Mouse (Mus musculus) limb, embryonic 15.5 days (tissue): ENCODE data around the gene Cd38. TPM values are rescaled to one million over a fixed set of nuclear protein-coding genes. Genes with fewer than 3 reads are reported as not detected.
"Not testable (repeated sequence)": the region's sequence is repeated elsewhere in the genome, so short reads cannot be mapped to it uniquely, and the experiment has no call there.

Source experiments
- ATAC-seq: fragments of 200-750 bp; cut with Nextera tagmentation; 2 replicates; pipeline ENCODE4 v1.8.0; 2017; ENCODE audit warnings: low read depth, moderate TSS enrichment; ENCODE audit not compliant: insufficient number of reproducible peaks, low FRiP score, low TSS enrichment
- H3K27ac ChIP-seq: fragments of 300-500 bp; sonication (generic); 2 replicates; pipeline ENCODE4 v1.5.1; 2015; ENCODE audit warnings: moderate library complexity, mild to moderate bottlenecking, inconsistent platforms
- H3K27me3 ChIP-seq: fragments of 300-500 bp; sonication (generic); 2 replicates; pipeline ENCODE4 v1.6.1; 2015; ENCODE audit warnings: inconsistent platforms
- H3K36me3 ChIP-seq: fragments of 300-500 bp; sonication (generic); 2 replicates; pipeline ENCODE4 v1.6.1; 2015; ENCODE audit warnings: inconsistent platforms
- H3K4me1 ChIP-seq: fragments of 300-500 bp; sonication (generic); 2 replicates; pipeline ENCODE4 v1.6.1; 2015; ENCODE audit warnings: inconsistent platforms
- H3K4me2 ChIP-seq: fragments of 300-500 bp; sonication (generic); 2 replicates; pipeline ENCODE4 v1.6.1; 2015; ENCODE audit warnings: mild to moderate bottlenecking, inconsistent platforms
- H3K4me3 ChIP-seq: fragments of 300-500 bp; sonication (generic); 2 replicates; pipeline ENCODE4 v1.5.1; 2015; ENCODE audit warnings: mild to moderate bottlenecking, inconsistent platforms
- H3K9ac ChIP-seq: fragments of 300-500 bp; sonication (generic); 2 replicates; pipeline ENCODE4 v1.6.1; 2015; ENCODE audit warnings: inconsistent platforms
- H3K9me3 ChIP-seq: fragments of 300-500 bp; sonication (generic); 2 replicates; pipeline ENCODE4 v1.6.1; 2016; ENCODE audit warnings: inconsistent platforms
- WGBS: fragments of 180-500 bp; shearing (Covaris S2); methylation state at CpG from one replicate; pipeline ENCODE4 v1.1.7; 2015; 5-methylcytosine and 5-hydroxymethylcytosine counted together
- polyA plus RNA-seq: library from polyadenylated mRNA; unstranded; fragments of >200 nt; fragmentation: Nextera tagmentation; extraction: Ambion mirVana; gene quantifications from 2 replicates; pipeline ENCODE4 v1.2.1, GENCODE M21; 2015

Gene Cd38
- polyA plus RNA-seq, 1 experiment from 2014 or later = 7.2 TPM

DNA sequence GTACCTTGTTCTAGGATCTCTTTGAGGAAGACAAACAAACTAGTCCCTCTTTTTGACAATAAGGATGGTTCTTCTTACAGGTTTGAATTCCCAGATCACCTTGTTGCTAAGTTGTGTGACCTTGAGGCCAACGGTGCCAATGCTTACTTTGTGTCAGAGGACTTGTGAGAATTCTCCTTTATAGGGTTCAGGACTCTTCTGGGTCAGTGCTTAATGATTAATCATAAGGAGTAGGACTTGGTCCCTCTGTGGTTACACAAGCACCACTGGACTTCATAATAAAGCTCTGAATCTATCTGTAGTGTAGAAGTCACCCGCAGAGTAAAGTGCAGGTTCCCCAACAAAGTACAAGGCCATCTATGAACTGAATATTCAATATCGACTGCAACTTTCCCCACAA, 36.3 kb downstream of the Cd38 start:
- ATAC-seq = no peak
- 89% methylated on average over 3 of the region's 3 CpGs for WGBS
- Histone ChIP-seq H3K27me3 (no peaks in the 10 kb centered on the region), H3K36me3 (no peaks in the 10 kb centered on the region), H3K9ac (no peak overlapping the region), H3K4me1 (no peaks in the 10 kb centered on the region), H3K9me3 (no peaks in the 10 kb centered on the region), H3K4me2 (no peak overlapping the region), H3K27ac (no peak overlapping the region), H3K4me3 (no peak overlapping the region)

DNA sequence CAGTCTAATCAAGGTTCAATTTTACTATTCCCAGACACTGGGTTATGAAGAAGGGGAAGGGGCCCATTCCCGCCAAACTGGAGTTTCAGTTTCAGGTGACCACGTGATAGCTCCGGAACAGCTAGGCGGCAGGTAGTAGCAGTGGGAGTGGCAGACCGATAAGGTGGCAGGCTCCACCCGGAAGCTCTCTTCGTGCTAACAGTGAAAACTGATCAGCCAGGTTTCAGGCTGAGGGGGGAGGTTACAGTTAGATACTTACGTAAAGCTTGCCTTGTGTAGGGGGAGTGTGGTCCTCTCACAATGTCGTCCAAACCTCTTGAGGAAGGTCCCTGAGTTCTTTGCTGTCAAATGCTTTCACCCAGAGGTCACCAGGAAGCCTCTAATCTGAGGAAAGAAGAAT, 40.9 kb downstream of the Cd38 start:
- H3K36me3 ChIP-seq = no peaks in the 10 kb centered on the region
- H3K4me1 ChIP-seq = no peaks in the 10 kb centered on the region
- no peak overlapping the region for H3K27ac ChIP-seq
- no peaks in the 10 kb centered on the region for H3K9me3 ChIP-seq
- no peak overlapping the region for H3K9ac ChIP-seq
- no peak overlapping the region for H3K4me3 ChIP-seq
- no peaks in the 10 kb centered on the region for H3K27me3 ChIP-seq
- H3K4me2 ChIP-seq = no peak overlapping the region
- 55% methylated on average over 9 of the region's 9 CpGs for WGBS
- no peak for ATAC-seq

DNA sequence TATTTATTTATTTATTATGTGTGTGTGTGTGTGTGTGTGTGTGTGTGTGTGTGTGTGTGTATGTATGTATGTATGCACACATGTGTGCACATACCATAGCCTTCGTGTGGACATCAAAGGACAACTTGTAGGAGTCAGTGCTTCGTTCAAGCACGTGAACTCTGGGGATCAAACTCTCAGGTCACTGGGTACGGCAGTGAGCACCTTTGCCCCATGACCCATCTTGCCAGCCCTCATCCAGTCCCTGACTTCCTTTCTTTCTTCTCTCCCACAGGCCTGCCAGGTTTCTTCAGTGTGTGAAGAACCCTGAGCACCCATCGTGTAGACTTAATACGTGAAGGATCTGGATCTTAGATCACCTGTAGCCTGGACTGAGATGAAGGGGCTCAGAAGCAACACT, 41.7 kb downstream of the Cd38 start:
- Histone ChIP-seq H3K27me3 (no peaks in the 10 kb centered on the region), H3K9ac (no peak overlapping the region), H3K4me1 (no peaks in the 10 kb centered on the region), H3K4me3 (no peak overlapping the region), H3K27ac (no peak overlapping the region), H3K36me3 (no peaks in the 10 kb centered on the region), H3K9me3 (no peaks in the 10 kb centered on the region), H3K4me2 (no peak overlapping the region)
- no peak for ATAC-seq
- WGBS = 88% methylated on average over 6 of the region's 6 CpGs

GRCm38 (mm10) chr5:43912844-43913243, 44.5 kb downstream of the Cd38 start, which contains the start of gene Gm7879:
Gene Gm7879, plus strand, starts transcription at chr5:43913144.
- H3K9ac ChIP-seq, H3K4me3 ChIP-seq, H3K9me3 ChIP-seq, H3K27me3 ChIP-seq, H3K36me3 ChIP-seq, H3K4me1 ChIP-seq, H3K27ac ChIP-seq, ATAC-seq, H3K4me2 ChIP-seq: not testable (repeated sequence)
- WGBS = 90% methylated on average over 4 of the region's 4 CpGs

DNA sequence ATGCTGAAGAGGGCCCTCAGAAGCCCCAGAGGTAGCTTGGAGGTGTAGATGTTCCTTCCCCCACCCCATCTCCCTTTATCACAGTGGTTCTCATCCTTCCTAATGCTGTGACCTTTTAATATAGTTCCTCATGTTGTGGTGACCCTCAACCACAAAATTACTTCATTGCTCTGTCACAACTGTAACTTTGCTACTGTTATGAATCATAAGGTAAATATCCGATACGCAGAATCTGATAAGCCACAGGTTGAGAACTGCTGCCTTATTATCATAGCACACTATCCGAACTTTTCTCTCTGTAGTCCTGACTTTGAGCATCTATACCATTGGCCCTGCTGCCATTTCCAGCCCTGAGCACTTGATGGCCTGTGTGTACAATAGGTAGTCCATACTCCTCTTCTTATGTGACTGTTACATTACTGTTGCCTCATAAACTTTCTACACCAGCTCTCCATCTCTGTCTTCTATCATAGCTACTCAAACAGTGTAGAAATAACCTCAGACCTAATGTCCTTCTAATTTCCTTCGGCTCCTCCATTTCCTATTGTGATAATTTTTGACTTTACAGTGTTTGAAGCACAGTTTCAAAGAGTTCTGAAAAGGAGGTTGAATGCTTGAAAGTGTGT, 47.0 kb downstream of the Cd38 start:
- Histone ChIP-seq H3K27me3 (no peaks in the 10 kb centered on the region), H3K4me1 (no peaks in the 10 kb centered on the region), H3K4me3 (no peak overlapping the region), H3K36me3 (no peaks in the 10 kb centered on the region), H3K27ac (no peak overlapping the region), H3K9ac (no peak overlapping the region), H3K4me2 (no peak overlapping the region), H3K9me3 (no peaks in the 10 kb centered on the region)
- WGBS = 89% methylated on average over 4 of the region's 4 CpGs
- ATAC-seq = no peak

GRCm38 (mm10) chr5:43921877-43922276, 53.5 kb downstream of the Cd38 start:
- Histone ChIP-seq H3K9me3 (no peaks in the 10 kb centered on the region), H3K4me2 (no peak overlapping the region), H3K4me3 (no peak overlapping the region), H3K9ac (no peak overlapping the region), H3K36me3 (no peaks in the 10 kb centered on the region), H3K27ac (no peak overlapping the region), H3K27me3 (no peaks in the 10 kb centered on the region), H3K4me1 (no peaks in the 10 kb centered on the region)
- ATAC-seq = no peak
- WGBS = 89% methylated on average over 11 of the region's 11 CpGs

GRCm38 (mm10) chr5:43923933-43924332, 55.6 kb downstream of the Cd38 start:
- H3K27ac ChIP-seq = no peak overlapping the region
- 37% methylated on average over 4 of the region's 4 CpGs for WGBS
- H3K4me3 ChIP-seq = no peak overlapping the region
- no peaks in the 10 kb centered on the region for H3K4me1 ChIP-seq
- no peaks in the 10 kb centered on the region for H3K36me3 ChIP-seq
- H3K9me3 ChIP-seq = no peaks in the 10 kb centered on the region
- H3K4me2 ChIP-seq = no peak overlapping the region
- H3K27me3 ChIP-seq = no peaks in the 10 kb centered on the region
- no peak overlapping the region for H3K9ac ChIP-seq
- no peak for ATAC-seq

- H3K36me3 ChIP-seq = no peaks in the 10 kb centered on the region
- H3K27ac ChIP-seq = no peak overlapping the region
- no peaks in the 10 kb centered on the region for H3K9me3 ChIP-seq
- no peak overlapping the region for H3K4me2 ChIP-seq
- no peak for ATAC-seq
- no peak overlapping the region for H3K9ac ChIP-seq
- no peaks in the 10 kb centered on the region for H3K4me1 ChIP-seq
- no peaks in the 10 kb centered on the region for H3K27me3 ChIP-seq
- H3K4me3 ChIP-seq = no peak overlapping the region
Observed at GRCm38 (mm10) chr5:43927729-43928128, 59.4 kb downstream of the Cd38 start.

GRCm38 (mm10) chr5:43933269-43933668, 64.9 kb downstream of the Cd38 start:
- Histone ChIP-seq H3K9ac (no peak overlapping the region), H3K9me3 (no peaks in the 10 kb centered on the region), H3K27me3 (no peaks in the 10 kb centered on the region), H3K36me3 (no peaks in the 10 kb centered on the region), H3K4me3 (no peak overlapping the region), H3K4me2 (no peak overlapping the region), H3K4me1 (no peaks in the 10 kb centered on the region), H3K27ac (no peak overlapping the region)
- ATAC-seq = no peak
- WGBS = 40% methylated on average over 2 of the region's 2 CpGs

GRCm38 (mm10) chr5:43947330-43947977, 79.1 kb downstream of the Cd38 start:
- Histone ChIP-seq H3K4me1 (peaks cover 18% of the 10 kb centered on the region), H3K9ac (no peak overlapping the region), H3K36me3 (no peaks in the 10 kb centered on the region), H3K27ac (peak overlapping the region; percentile 73), H3K4me2 (peak overlapping the region; percentile 56), H3K27me3 (no peaks in the 10 kb centered on the region), H3K9me3 (no peaks in the 10 kb centered on the region), H3K4me3 (no peak overlapping the region)
- WGBS = 19% methylated on average over 9 of the region's 9 CpGs
- peak; percentile 42; the same call in 1 of the 2 replicates for ATAC-seq

DNA sequence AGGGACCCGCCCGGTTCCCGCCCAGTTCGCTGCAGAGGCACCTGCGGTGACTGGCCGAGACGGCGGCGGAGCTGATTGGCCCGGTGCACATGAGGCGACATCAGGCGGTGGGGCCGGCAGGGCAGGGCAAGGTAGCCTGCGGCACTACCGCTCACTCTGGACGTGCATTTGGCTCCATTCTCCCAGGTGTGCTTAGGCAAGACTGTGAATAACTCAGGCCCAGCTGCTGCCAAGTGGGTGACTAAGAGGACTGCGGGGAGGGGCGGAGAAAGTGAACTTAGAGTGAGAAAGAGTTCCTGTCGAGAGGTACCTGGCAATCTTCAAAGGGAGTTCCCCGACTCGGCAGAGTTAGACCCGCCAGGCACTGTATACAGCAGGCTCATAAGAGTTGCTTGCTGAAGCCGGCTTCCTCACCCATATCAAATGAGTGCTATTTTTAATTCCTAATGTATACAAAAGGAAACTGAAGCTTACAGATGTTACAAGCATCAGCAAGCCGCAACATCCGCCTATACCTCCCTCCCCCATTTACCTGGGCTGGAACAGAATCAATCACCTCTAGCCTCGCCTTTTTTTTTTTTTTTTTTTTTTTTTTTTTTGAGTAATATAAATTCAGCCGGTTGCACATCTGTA, 79.9 kb downstream of the Cd38 start:
- peak; percentile 82 for ATAC-seq
- WGBS = 2% methylated on average over 27 of the region's 27 CpGs
- no peaks in the 10 kb centered on the region for H3K36me3 ChIP-seq
- peaks cover 19% of the 10 kb centered on the region for H3K4me1 ChIP-seq
- peak overlapping the region; percentile 56 for H3K4me2 ChIP-seq
- H3K4me3 ChIP-seq = peak overlapping the region; percentile 26
- no peaks in the 10 kb centered on the region for H3K27me3 ChIP-seq
- H3K9me3 ChIP-seq = no peaks in the 10 kb centered on the region
- H3K27ac ChIP-seq = peak overlapping the region; percentile 84
- H3K9ac ChIP-seq = no peak overlapping the region

DNA sequence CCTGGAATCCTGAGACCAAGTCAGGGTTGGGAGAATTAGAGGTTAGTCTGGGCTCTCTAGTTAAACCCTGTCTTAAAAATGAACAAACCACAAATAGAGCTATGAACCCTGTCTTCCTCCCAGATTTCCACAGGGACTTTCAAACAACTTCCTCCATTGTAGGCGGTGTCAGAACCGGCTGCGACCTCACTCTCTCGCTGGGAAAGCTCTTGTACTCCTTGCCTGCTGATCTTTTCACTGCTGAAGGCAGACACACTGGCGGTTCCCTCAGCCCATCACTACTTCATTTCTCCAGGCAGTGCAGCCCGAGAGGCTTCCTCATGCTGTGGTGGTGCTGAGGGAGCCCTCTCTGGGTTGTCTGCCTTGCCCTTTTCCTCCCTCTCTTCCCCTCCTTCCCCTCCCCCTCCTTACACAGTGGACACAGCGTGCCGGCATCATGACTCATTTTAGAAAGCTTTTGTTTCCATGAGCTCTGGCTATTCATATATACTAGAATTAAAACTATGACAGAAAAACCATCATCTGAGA, 80.5 kb downstream of the Cd38 start:
- Histone ChIP-seq H3K36me3 (no peaks in the 10 kb centered on the region), H3K9me3 (no peaks in the 10 kb centered on the region), H3K4me1 (peaks cover 24% of the 10 kb centered on the region), H3K27me3 (no peaks in the 10 kb centered on the region), H3K9ac (no peak overlapping the region), H3K27ac (peak overlapping the region; percentile 84), H3K4me3 (0 out of 2 replicates have a peak overlapping the region, but pooled peaks have one; percentile 1), H3K4me2 (peak overlapping the region; percentile 56)
- ATAC-seq = no peak
- 4% methylated on average over 8 of the region's 8 CpGs for WGBS
